Mouse (Mus musculus) embryonic facial prominence, embryonic 14.5 days (tissue): Measurements from ENCODE around the gene Txk. TPM values are rescaled to one million over a fixed set of nuclear protein-coding genes. Genes with fewer than 3 reads are reported as not detected.

Experiments
- ATAC-seq: fragments of 200-750 bp; cut with Nextera tagmentation; 2 replicates; pipeline ENCODE4 v1.8.0; 2017; ENCODE audit warnings: low read depth, moderate number of reproducible peaks, moderate TSS enrichment
- DNase-seq: peaks from one replicate; pipeline ENCODE4 v3.0.0-alpha.2; 2015; ENCODE audit warnings: low spot score
- H3K27ac ChIP-seq: fragments of 300-500 bp; sonication (generic); replicated peaks from 2 replicates; pipeline ENCODE4 v1.5.1; 2014; ENCODE audit warnings: low read depth, mild to moderate bottlenecking, low read length, moderate library complexity
- H3K27me3 ChIP-seq: fragments of 300-500 bp; sonication (generic); replicated peaks from 2 replicates; pipeline ENCODE4 v1.6.1; 2014; ENCODE audit warnings: low read length; ENCODE audit not compliant: control insufficient read depth, insufficient read depth
- H3K36me3 ChIP-seq: fragments of 300-500 bp; sonication (generic); 2 replicates; pipeline ENCODE4 v1.6.1; 2014; ENCODE audit warnings: low read length, mixed read lengths; ENCODE audit not compliant: control insufficient read depth, insufficient read depth
- H3K4me1 ChIP-seq: fragments of 300-500 bp; sonication (generic); 2 replicates; pipeline ENCODE4 v1.6.1; 2014; ENCODE audit warnings: antibody characterized with exemption, low read length; ENCODE audit not compliant: control insufficient read depth, insufficient read depth
- H3K4me2 ChIP-seq: fragments of 300-500 bp; sonication (generic); 2 replicates; pipeline ENCODE4 v1.6.1; 2014; ENCODE audit warnings: low read depth, mild to moderate bottlenecking, low read length, moderate library complexity, mixed read lengths
- H3K4me3 ChIP-seq: fragments of 300-500 bp; sonication (generic); 2 replicates; pipeline ENCODE4 v1.5.1; 2014; ENCODE audit warnings: low read depth, mild to moderate bottlenecking, low read length
- H3K9ac ChIP-seq: fragments of 300-500 bp; sonication (generic); 2 replicates; pipeline ENCODE4 v1.6.1; 2014; ENCODE audit warnings: low read depth, mild to moderate bottlenecking, low read length, moderate library complexity, mixed read lengths
- H3K9me3 ChIP-seq: fragments of 300-500 bp; sonication (generic); 2 replicates; pipeline ENCODE4 v1.6.1; 2016; ENCODE audit warnings: low read length; ENCODE audit not compliant: control insufficient read depth
- WGBS: fragments of 180-500 bp; shearing (Covaris S2); extraction: QIAGEN DNeasy Blood & Tissue Kit; methylation state at CpG from one replicate; pipeline ENCODE4 v1.1.7; 2014; 5-methylcytosine and 5-hydroxymethylcytosine counted together
- polyA plus RNA-seq: library from polyadenylated mRNA; unstranded; fragments of >200 nt; fragmentation: Nextera tagmentation; extraction: Ambion mirVana; gene quantifications from 2 replicates; pipeline ENCODE4 v1.2.1, GENCODE M21; 2014

Txk gene
- polyA plus RNA-seq, 1 experiment from 2014 or later: 0.11 TPM

DNA sequence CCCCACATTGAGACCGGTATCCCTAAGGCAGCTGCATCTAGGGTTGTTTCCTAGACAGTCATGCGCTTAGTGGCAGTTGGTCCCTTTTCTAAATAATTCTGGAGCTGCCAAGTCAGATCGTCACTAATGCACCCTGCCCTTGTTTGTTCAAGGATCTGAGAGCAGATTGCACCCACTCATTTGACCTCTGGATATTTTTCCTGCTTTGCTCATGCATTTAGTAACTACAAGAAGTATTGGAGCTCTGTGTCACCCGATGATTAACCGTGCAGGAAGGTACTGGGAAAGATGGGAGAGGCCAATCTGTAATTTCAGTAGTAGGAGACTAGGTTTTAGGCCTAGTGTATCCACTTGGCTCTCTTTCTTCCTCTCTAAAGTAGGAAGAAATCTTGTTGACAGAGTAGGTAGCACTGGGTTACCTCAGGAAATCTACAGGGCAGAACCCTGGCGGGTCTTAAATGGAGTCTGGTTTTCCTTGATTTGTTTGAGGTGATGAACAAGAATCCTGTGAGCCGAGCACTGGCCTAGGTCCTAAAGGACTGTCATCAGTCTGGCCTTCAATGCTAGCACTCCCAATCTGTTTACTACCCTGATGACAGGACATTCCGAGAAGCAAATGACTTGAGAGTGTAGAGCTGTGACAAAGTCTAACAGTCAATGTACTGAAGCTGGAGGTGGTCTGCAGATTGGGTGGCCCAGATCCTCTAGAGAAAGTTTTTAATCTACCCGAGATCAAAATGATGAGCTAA, 103.4 kb downstream of the Txk start:
- H3K9ac ChIP-seq: no peak overlapping the region
- no peaks in the 10 kb centered on the region for H3K9me3 ChIP-seq
- H3K36me3 ChIP-seq: no peaks in the 10 kb centered on the region
- 79% methylated on average over 9 of the region's 9 CpGs for WGBS
- H3K4me3 ChIP-seq: no peak overlapping the region
- H3K27ac ChIP-seq: no peak overlapping the region
- DNase-seq (no peak), ATAC-seq (no peak)
- H3K27me3 ChIP-seq: peaks cover 12% of the 10 kb centered on the region
- no peak overlapping the region for H3K4me2 ChIP-seq
- H3K4me1 ChIP-seq: peaks cover 4% of the 10 kb centered on the region

DNA sequence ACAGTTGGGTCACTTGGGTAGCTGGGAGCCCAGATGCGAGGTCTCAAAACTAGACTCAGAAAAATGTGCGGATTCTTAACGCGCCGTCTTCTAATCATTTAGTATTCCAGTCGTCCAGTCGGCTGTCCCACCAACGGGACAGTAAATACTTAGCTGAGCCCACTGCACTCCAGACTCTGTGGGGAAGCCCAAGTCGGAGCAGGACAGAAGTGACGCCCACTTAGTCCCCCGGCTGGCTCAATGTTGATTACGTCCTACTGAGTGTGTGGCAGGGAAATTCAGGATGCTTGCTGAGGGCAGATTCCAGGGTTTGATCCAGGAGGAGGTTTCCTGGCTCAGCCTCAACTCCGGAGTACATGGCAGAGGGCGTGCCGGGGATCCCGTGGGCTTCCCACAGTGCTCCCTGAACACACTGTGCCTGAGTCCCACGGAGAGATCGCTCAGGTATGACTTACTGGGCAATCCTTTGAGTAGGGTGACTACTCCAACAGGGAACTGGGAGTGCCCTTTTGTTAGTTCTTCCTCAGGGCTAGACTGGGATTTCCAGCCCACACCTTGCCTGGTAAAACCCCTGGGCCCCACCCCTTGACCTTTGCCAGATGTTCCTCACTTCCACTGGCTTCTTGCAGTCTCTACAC, 104.5 kb downstream of the Txk start:
- ATAC-seq (peak; percentile 35), DNase-seq (no peak)
- Histone ChIP-seq H3K4me2 (peak overlapping the region; percentile 89), H3K27ac (no peak overlapping the region), H3K4me1 (peaks cover 4% of the 10 kb centered on the region), H3K27me3 (peaks cover 12% of the 10 kb centered on the region), H3K36me3 (no peaks in the 10 kb centered on the region), H3K9ac (peak overlapping the region; percentile 61), H3K9me3 (no peaks in the 10 kb centered on the region), H3K4me3 (peak overlapping the region; percentile 50)
- WGBS: 7% methylated on average over 18 of the region's 18 CpGs

DNA sequence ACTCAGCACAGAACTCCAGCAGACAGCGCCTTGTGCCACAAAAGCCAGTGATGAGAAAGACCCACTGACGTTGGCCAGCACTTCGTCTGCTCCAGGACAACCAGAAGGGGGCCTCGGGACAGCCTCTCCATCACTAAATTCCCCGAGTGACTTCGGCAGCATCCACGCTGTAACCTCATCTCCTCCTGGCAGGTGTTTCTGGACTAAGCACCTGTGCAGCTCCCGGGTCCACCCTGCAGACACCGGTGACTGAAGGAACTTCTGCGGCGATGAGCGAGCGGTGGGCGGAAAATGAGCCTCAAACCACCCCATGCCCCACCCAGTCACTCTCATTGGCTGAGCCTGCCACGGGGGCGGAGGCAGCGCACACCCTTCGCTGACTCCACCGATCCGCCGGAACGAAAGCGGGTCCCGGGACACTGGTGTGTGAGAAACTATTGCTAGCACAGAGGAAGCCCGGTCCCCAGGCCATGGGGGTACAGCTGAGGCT, 105.1 kb downstream of the Txk start, which contains the start of gene Nipal1:
Gene Nipal1, plus strand, starts transcription at position 378 of the 490 bp plus-strand sequence.
- Histone ChIP-seq H3K9ac (peak within 1 kb of the TSS; percentile 61), H3K27ac (no peak within 1 kb of the TSS), H3K27me3 (peaks cover 12% of the 10 kb centered on the region)

DNA sequence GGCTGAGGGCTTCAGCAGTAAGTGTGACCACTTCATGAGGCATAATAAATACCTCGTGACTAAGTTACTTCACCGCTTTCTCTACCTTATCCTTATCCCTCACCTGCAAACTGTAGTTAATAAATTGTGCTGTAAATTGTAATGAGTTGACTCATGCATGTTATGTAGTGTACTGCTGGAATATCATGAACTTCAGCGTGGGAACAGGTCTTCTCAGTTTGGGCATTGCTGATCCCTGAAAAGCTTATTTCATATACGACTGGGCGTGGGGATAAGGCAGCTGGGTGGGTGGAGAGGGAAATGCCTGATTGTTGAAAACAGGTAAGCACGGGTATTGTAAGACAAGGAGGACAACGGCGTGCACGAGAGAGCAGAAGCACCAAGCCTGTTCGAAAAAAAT, 105.6 kb downstream of the Txk start:
- DNase-seq (no peak), ATAC-seq (0 out of 2 replicates have a peak, but pooled peaks have one; percentile 3)
- Histone ChIP-seq H3K4me2 (peak overlapping the region; percentile 89), H3K27me3 (peaks cover 12% of the 10 kb centered on the region), H3K4me1 (peaks cover 4% of the 10 kb centered on the region), H3K9me3 (no peaks in the 10 kb centered on the region), H3K9ac (no peak overlapping the region), H3K4me3 (peak overlapping the region; percentile 50), H3K27ac (no peak overlapping the region), H3K36me3 (no peaks in the 10 kb centered on the region)
- WGBS: 33% methylated on average over 10 of the region's 10 CpGs

More for the DNA sequence above, 105.1 kb downstream of the Txk start, which contains the start of gene Nipal1:
- Histone ChIP-seq H3K9me3 (no peaks in the 10 kb centered on the region), H3K4me3 (peak within 1 kb of the TSS; percentile 50), H3K36me3 (no peaks in the 10 kb centered on the region), H3K4me1 (peaks cover 4% of the 10 kb centered on the region), H3K4me2 (peak within 1 kb of the TSS; percentile 89)
- ATAC-seq: peak; percentile 96
- WGBS: under 1% methylated on average over 25 of the region's 25 CpGs
- peak; percentile 86 for DNase-seq

DNA sequence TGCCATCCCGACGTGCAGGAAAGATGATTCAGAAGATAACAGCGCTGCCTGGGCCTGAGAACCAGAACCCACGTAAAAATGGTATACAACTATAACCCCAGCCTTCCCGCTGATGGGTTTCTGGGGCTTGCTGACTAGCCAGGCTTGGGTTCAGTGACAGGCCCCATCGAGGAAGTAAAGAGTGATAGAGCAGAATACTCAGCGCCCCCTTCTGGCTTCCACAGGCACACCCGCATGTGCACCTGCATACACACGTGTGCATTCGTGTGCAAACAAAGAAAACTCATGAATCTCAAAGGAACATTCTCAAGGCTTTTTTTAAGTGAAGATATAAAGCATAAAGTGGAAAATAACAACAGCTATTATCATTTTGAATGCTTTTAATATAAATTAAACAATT, 106.4 kb downstream of the Txk start:
- WGBS: 39% methylated on average over 10 of the region's 10 CpGs

More for the DNA sequence above, 106.4 kb downstream of the Txk start:
- no peak overlapping the region for H3K27ac ChIP-seq
- peaks cover 12% of the 10 kb centered on the region for H3K27me3 ChIP-seq
- no peaks in the 10 kb centered on the region for H3K9me3 ChIP-seq
- no peak overlapping the region for H3K4me3 ChIP-seq
- H3K9ac ChIP-seq: no peak overlapping the region
- no peak overlapping the region for H3K4me2 ChIP-seq
- DNase-seq (no peak), ATAC-seq (no peak)
- H3K4me1 ChIP-seq: peaks cover 4% of the 10 kb centered on the region
- no peaks in the 10 kb centered on the region for H3K36me3 ChIP-seq

Other genes starting within 250 kb of the Txk start
- 4.5 and 5.3 TPM in 2 replicates for gene Corin, start 248.3 kb downstream of the Txk start, polyA plus RNA-seq
- gene Nfxl1, start 193.1 kb downstream of the Txk start, polyA plus RNA-seq: 20.9 and 26.2 TPM in 2 replicates
- 0.74 and 1.1 TPM in 2 replicates for gene Zar1, start 171.5 kb downstream of the Txk start, polyA plus RNA-seq
- 0.56 and 0.81 TPM in 2 replicates for gene Gm5868, start 165.2 kb downstream of the Txk start, polyA plus RNA-seq
- gene Cnga1, start 108.5 kb downstream of the Txk start, polyA plus RNA-seq: not detected in 2 replicates
- 2.0 and 9.0 TPM in 2 replicates for gene Nipal1, start 105.0 kb downstream of the Txk start, polyA plus RNA-seq
- gene Tec, start 115.7 kb upstream of the Txk start, polyA plus RNA-seq: 7.8 and 7.9 TPM in 2 replicates
- 24.9 and 25.5 TPM in 2 replicates for gene Slain2, start 161.5 kb upstream of the Txk start, polyA plus RNA-seq
- not detected in 2 replicates for gene Gm10135, start 221.9 kb upstream of the Txk start, polyA plus RNA-seq